Mouse (Mus musculus) adrenal gland (tissue): ENCODE measurements around the gene N6amt1.

Source experiments
- intact Hi-C: fragments of 180-260 bp; cut with DNase I; formaldehyde crosslinking; loops from one replicate; pipeline ENCODE4 v1.15.1; 2025
- long read RNA-seq, 2 experiments: library from polyadenylated mRNA; unstranded; transcript quantifications; one replicate each; pipeline ENCODE4 v2.0.0; 2020; ENCODE audit warnings: borderline replicate concordance in 1 of 2; ENCODE audit not compliant: insufficient replicate concordance in 1 of 2

Gene N6amt1
- long read RNA-seq, experiment 1, transcript N6amt1-201 (6 exons, 1,884 nt): major isoform, 8 of 13 reads
- long read RNA-seq, experiment 1, partial matches to known transcripts: 1 of 13 reads
- long read RNA-seq, experiment 1, other reads (novel, unspliced or antisense): 0 of 13 reads
- long read RNA-seq, experiment 2, transcript N6amt1-201 (6 exons, 1,884 nt): major isoform, 12 of 13 reads
- long read RNA-seq, experiment 2, partial matches to known transcripts: 0 of 13 reads
- long read RNA-seq, experiment 2, other reads (novel, unspliced or antisense): 0 of 13 reads

- intact Hi-C loops: no loop called here
These were observed at the start of gene N6amt1 for GRCm38 (mm10) chr16:87354075-87354583. Gene N6amt1 (plus strand): TSS chr16:87354185.

GRCm38 (mm10) chr16:87305251-87306011 is 48.6 kb upstream of the N6amt1 start:
- intact Hi-C loops: no loop called here

GRCm38 (mm10) chr16:87307109-87307735 is 46.8 kb upstream of the N6amt1 start:
- intact Hi-C loops: no loop called here

- intact Hi-C loops: no loop called here
These were observed 43.3 kb upstream of the N6amt1 start for GRCm38 (mm10) chr16:87310659-87311058.

DNA sequence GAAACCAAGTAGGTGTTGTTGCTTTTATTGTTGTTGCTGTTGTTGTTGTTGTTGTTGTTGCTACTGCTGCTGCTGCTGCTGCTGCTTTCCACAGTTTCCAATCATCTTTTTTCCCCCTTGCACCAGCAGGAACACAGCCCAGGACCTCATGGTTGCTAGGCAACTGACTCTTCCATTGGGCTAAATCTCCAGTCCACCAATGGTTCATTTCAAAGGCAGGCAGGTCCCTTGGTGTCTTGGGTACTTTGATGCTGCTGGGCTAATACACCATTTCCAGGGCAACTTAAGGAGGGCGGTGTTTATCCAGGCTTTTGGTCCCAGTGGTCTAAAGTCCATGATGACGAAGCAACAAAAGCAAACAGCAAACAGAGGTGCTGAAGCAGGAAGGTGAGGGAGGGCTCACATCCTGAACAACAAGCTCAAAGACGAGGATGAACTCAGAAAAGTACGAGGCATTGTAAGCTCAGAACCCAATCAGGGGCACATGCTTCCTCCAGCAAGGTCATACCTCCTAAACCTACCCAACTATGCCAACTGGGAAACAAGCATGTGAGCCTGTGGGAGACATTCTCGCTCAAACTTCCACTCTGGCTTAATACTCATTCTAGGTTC is 35.7 kb upstream of the N6amt1 start:
- intact Hi-C loops: no loop called here

DNA sequence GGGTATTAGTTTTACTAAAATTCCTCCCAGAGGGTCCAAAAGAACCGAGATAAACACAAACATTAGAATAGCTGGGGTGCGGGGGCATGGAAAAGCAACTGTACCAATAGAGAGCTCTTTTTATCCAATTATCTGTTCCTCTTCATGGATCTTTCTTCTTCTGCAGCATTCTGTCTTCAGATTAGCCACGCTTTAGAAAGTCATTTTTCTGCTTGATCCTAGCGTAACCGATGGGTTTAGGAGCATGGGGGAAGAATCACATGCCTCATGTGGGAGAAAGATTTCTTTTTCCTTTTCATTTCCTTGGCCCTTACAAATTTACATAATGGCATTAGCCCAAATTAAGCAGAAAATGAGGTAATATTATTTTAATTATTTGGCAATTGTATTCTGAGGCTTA is 35.0 kb upstream of the N6amt1 start:
- intact Hi-C loops: no loop called here

DNA sequence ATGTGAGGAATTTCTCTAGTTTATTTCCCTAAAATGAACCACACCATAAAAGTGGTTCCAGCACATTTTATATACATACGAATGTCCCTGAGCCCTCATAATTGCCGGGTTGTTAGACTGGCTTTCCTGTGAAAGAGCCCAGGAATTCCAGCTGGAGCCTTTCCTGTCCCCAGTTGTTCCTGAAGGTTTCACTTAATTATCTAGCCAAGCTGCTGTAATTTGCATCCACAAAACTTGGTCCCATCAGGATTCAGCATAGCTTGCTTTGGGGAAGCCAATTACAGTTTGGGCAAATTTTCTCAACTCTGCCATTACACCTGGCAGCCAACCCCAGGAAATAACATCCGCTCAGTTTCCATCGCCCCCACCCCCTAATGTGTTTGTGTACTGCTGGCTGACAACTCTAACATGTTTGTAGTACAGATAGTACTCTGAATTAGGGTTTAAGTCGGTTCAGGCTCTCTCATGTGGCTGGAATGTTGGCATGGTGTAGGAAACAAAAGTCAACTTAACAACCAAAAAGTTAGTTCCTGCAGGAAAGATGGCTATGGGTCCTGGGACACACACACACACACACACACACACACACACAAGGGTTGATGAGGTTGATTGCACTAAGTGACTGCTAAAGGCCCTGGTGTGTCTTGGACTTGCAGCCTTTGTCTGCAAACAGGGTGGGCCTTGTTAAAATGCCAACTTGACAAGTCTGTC is 34.3 kb upstream of the N6amt1 start:
- intact Hi-C loops: no loop called here

GRCm38 (mm10) chr16:87320252-87320555 is 33.8 kb upstream of the N6amt1 start:
- intact Hi-C loops: no loop called here

- intact Hi-C loops: no loop called here
These were observed 29.4 kb upstream of the N6amt1 start for GRCm38 (mm10) chr16:87324571-87324970.

GRCm38 (mm10) chr16:87329986-87330385 is 24.0 kb upstream of the N6amt1 start:
- intact Hi-C loops: no loop called here

- intact Hi-C loops: no loop called here
These were observed 19.2 kb upstream of the N6amt1 start for GRCm38 (mm10) chr16:87334756-87335155.

DNA sequence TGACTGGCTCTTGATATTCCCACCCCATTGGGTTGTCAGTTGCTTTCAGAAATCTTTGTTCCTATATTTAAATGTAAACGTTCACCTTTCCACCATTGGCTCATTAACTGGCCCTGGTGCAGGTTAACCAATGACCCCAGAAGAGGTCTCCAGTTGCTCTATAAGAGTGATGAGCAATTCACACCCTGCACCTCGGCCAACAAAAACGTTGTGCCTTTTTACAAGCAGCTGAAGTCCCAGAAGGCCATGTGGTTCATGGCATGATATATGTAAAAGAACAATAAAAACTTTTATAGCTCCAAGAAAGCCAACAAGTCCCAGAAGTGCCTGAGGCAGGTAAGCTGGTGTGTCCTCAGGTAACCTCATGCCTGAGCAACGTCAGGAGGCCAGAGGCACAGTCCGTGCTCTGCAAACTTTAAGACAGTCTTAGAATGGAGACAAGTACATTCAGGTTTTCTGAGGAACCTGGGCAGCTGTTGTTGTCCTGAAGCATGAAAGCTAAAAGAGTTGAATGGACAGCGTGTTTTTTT is 12.9 kb upstream of the N6amt1 start:
- intact Hi-C loops: no loop called here

DNA sequence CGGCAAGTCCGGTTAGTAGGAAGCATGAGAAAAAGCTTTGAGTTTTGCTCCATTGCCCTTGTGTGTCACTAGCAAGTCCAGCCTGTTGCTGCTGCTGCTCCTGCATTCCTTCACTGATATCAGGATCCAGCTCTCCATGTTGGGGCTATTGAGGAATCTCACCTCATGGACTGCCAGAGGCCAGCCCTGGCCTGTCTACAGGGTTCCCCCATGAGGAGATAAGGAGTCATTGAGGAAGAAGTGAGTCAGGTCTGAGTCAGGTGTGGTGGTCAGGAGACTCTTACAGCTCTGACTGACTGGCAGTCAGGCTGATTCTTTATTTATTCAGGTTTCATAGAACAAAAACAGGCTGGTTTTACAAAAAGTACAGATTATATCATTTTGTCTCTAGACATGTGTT is 5.9 kb upstream of the N6amt1 start:
- intact Hi-C loops: no loop called here

GRCm38 (mm10) chr16:87351386-87352105 is 2.4 kb upstream of the N6amt1 start:
- intact Hi-C loops: no loop called here

DNA sequence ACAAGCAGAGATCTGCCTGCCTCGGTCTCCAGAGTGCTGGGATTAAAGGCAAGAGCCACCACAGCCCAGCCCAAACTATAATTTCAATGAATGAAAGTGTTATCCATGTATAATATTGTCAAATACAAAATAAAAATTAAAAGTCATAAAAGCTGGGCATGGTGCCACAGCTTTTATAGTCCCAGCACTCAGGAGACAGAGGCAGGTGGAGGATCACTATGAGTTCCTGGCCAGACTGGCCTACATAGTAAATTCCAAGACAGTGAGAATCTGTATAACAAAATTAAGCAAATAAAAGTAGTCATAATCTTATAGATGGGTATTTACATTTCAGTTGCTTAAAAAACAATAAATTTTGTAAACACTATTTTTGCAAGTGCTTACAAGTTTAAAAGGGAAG is 380 bp upstream of the N6amt1 start:
- intact Hi-C loops: no loop called here

GRCm38 (mm10) chr16:87354748-87355147 is 763 bp downstream of the N6amt1 start:
- intact Hi-C loops: no loop called here

GRCm38 (mm10) chr16:87360096-87360495 is 6.1 kb downstream of the N6amt1 start:
- intact Hi-C loops: no loop called here

DNA sequence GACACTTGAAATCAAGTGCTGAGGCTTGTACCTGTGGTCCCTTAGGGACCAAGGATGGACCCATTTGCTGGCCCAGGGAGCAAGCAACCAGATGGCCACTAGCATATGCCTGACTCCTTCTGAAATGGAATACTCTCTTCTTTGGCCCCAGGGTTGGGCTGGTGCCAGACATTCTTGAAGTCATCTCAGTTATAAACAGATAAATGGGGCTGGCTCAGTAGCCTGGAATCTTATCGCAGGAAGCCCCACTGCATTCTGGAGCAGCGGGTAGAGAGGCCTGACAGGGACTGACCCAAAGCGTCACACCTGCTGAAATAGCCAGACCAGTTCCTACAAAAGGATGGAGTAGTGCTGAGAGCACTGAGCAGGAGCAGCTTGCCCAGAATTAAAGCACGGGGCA is 10.2 kb downstream of the N6amt1 start:
- intact Hi-C loops: no loop called here

DNA sequence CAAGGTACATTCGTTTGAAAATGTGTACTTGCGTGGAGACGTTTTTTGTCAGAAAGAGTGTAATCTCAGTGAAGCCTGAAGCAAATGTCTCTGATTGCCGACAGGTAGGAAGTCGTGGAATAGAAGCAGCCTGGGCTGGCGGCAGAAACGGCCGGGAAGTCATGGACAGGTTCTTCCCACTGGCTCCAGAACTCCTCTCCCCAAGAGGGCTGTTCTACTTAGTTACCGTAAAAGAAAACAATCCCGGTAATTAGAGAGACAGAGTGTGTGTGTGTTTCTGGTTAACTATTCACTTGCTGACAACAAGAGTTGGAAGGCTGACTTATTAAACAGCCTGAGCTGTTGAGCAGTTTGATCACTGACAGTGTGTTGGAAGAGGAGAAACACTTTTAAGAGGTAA is 12.1 kb downstream of the N6amt1 start:
- intact Hi-C loops: no loop called here

DNA sequence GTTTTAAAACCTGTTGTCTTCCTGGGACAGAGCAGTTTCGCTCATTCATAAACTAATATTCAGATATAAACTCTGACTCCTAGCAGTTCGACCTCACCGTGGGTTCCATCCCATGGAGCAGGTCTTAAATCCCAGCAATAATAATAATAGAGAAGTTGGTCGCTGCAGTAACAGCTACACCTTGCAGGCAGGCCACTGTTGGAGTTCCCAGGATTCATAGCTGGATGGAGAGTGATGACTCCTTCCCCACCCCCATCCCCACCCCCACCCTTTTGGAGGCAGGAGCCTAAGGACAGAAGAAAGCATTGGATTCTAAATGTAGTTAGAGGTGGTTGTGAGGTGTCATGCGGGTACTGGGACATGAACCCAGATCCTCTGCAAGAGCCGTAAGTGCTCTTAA is 12.5 kb downstream of the N6amt1 start:
- intact Hi-C loops: no loop called here
